Mouse (Mus musculus) olfactory bulb, adult 2 months (tissue): Measurements from ENCODE around the gene Tmem156.

Experiments used
- CTCF ChIP-seq: fragments of 200-500 bp; IDR thresholded peaks from 2 replicates; pipeline ENCODE4 v1.5.1; 2012; ENCODE audit warnings: low read depth, mild to moderate bottlenecking, low read length, moderate library complexity; ENCODE audit not compliant: insufficient read depth
- POLR2A ChIP-seq: fragments of 200-500 bp; IDR thresholded peaks from 2 replicates; pipeline ENCODE4 v1.6.1; 2012; ENCODE audit warnings: mild to moderate bottlenecking, low read depth, low read length, moderate library complexity; ENCODE audit not compliant: insufficient read depth

DNA sequence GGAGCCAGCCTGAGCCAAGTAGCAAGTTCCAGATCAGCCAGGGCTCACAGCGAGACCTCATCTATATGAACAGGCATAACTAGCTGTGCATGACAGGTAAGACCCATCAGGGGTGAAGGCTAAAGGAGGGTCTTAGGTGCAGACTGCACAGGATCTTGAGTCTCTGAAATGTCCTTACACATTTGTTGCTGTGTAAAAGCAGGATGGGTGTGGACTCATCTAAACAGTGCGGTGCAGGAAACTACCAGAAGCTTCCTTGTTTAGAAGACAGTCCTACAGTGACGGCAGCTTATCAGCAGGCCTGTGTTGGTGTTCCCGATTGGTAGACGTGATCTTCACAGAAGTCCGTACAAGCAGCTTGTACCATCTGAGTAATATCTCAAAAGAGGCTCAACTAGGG is 21.4 kb upstream of the Tmem156 start:
- TF ChIP-seq CTCF = no peak
- no peak for TF ChIP-seq POLR2A
